Mouse (Mus musculus) lung, postnatal 14 days (tissue): ENCODE results near the gene Tjp3.

ENCODE experiments used
- DNase-seq: peaks from one replicate; pipeline ENCODE4 v3.0.0; 2021

Tjp3 gene

GRCm38 (mm10) chr10:81295185-81295584, 3.8 kb upstream of the Tjp3 start:
- no peak for DNase-seq

DNA sequence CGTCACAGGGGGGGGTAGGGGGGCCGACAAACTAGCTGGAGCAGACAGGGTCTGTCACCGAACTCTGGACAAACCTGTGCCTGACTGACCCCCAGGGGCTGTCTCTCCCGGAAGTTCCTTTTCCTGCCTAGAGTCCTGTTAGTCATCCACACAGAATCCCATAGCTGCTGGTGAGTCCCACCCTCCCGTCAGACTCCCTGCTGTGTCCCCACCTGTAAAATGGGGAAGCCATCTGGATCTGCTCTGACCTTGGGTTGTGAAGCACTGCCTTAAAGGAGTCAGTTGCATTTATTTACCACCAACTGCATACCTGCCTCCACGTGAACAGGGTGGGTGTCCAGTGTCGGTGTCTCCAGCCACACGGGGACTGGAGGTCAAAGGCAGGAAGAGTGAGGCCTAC, 3.1 kb upstream of the Tjp3 start:
- DNase-seq = no peak

GRCm38 (mm10) chr10:81293334-81294030, 2.1 kb upstream of the Tjp3 start:
- DNase-seq = no peak

DNA sequence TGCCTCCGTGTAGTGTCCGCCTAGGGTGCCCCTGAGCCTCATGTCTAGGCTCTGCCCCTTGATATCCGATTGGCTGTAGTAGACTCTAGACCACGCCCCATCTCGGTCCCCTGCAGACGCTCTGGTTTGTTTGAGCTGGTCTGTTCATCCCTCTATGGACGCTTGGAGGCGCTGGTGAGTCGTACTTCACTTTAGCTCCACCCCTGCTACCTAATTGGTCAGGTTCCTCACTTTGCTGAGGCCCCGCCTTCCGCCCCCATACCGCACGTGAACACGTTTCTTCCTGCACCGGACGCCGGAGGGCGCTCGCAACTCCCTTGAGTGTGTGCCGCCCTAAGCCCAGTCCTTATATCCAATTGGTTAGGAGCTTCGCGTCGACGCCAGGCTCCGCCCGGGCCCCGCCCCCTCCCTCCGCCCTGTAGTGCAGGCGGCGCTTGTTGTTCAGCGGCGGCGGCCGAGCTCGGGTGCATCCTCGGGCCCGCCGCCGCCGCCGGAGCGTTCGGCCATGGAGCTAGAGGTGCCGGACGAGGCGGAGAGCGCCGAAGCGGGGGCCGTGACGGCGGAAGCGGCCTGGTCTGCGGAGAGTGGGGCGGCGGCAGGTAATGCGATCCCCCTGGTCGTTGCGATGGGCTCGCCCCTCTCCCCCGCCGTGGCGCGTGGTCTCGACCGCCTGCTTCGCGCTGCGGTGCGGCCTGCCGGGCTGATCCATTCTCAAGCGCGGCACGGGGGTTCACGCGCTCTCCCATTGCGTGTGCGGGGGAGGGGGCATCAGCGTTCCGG, 1.4 kb upstream of the Tjp3 start, which contains the start of gene Pip5k1c:
TSS of gene Pip5k1c (plus strand) at position 410 of the 780 bp plus-strand sequence.
- peak; percentile 99 for DNase-seq

GRCm38 (mm10) chr10:81290698-81291460, 502 bp downstream of the Tjp3 start:
- DNase-seq = peak; percentile 39

- DNase-seq = peak; percentile 37
These were observed 1.6 kb downstream of the Tjp3 start for GRCm38 (mm10) chr10:81289811-81290210.

GRCm38 (mm10) chr10:81289278-81289677, 2.1 kb downstream of the Tjp3 start:
- DNase-seq = peak; percentile 75

- peak; percentile 70 for DNase-seq
These were observed 2.8 kb downstream of the Tjp3 start for GRCm38 (mm10) chr10:81288601-81289000.

GRCm38 (mm10) chr10:81287513-81288157, 3.7 kb downstream of the Tjp3 start:
- peak; percentile 70 for DNase-seq

GRCm38 (mm10) chr10:81286586-81286985, 4.8 kb downstream of the Tjp3 start:
- DNase-seq = peak; percentile 28

DNA sequence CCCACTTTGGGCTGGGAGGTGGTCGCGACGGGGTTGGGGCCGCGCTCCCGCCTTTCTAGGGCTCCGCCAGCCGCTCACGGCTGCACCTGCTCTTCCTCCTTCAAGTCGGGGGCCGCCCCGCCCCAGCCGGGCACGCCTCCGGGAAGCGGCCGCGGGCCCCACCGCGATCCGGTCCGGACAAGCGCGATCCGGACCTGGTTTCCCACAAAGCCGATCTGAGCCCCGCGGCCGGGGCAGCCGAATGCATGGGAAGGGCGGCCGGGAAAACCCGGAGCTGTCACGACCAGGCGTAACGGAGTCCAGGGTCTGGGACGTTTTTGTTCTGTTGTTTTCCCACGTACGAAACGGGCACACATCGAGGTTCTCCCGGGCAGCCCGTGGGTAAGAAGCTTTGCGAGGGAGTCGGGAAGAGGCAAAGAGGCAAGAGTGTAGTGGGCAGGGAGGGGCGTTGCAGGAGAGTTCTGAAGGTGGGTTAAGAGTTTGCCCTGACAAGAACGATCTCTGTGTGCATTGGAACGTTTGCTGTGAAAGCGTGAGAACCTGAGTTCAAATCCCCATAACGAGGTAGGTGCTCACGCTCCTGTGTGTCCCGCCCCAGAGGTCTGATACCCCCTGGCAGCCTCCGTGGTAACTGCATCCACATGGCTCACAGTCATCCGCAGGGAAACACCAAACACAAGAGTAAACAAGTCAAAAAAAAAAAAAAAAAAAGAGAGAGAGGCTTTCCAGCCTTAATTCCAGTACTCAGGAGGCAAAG, 5.5 kb downstream of the Tjp3 start:
- DNase-seq = peak; percentile 95

GRCm38 (mm10) chr10:81284719-81285118, 6.7 kb downstream of the Tjp3 start:
- DNase-seq = peak; percentile 54

- no peak for DNase-seq
These were observed 7.2 kb downstream of the Tjp3 start for GRCm38 (mm10) chr10:81284189-81284588.

DNA sequence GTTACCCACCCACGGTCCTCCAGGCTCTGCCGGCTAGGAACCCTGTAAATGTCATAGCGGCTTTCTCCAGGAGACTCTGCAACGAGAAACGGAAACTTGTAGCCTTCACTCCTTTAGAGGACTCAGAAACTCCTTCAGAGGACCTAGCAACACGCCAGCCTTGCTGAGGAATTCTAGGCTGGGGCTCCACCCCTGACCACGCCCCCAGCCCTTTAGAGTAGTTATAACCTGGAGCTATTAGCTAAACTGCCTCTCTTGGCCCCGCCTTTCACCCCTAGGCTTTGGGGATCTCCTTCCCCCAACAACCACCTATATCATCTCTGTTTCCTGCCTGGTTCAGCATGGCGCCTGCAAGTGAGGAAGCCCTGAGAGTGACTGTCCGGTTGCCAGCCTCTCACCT, 11.9 kb downstream of the Tjp3 start:
- peak; percentile 42 for DNase-seq

GRCm38 (mm10) chr10:81277676-81278075, 13.7 kb downstream of the Tjp3 start:
- no peak for DNase-seq

DNA sequence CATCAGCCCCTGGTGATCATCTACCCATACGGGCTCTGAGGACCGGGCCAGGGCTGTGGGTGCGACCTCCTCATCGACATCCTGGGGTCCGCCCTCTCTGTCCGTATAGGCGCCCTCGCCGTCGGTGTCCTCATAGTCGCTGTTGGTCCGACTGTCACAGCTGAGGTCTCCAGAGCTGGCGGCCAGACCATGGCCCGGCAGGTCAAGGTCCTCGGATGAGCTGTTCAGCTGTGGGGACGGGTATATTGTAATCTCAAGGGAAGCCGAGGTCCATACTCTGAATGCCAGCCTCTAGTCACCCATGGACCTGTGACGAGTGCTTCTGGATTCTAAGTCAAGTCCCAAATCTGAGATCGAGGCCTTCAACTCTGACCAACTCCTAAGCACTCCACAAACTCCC, 17.5 kb downstream of the Tjp3 start:
- no peak for DNase-seq

DNA sequence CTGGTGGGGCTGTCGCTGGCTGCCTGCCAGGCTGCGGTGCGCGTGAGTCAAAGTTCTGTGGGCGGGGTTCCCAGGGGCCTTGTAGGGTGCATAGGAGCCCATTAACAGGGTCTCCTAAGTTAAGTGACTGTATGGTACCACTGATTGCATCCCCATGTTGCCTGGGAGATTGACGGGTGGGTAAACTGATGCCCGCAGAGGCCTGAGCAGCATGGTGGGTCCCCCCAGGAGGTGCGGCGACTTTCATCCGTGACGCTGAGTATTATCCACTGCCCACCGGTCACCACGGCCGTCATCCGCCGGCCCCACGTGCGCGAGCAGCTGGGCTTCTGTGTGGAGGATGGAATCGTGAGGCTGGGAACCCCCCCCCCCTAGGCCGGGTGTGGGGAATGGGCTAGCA, 19.0 kb downstream of the Tjp3 start:
- no peak for DNase-seq

- no peak for DNase-seq
These were observed 22.6 kb downstream of the Tjp3 start for GRCm38 (mm10) chr10:81268643-81269412.

DNA sequence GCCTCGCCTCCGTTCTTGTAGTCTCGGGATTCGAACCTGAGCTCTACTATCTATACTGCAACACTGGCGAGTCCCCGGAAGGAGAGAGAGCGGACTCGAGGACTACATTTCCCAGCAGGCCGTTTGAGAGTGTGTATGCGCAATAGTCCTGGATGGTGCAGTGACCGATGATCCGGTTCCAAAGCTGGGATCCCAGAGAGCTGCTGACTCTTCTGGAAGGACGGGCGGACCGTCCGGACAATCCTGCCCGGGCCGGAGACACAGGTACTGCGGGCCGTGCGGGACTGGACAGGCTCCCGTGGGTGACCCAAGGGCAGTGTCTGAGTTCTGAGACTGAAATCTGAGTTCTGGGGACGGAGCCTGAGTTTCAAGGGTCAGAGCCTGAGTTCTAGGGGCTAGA, 23.3 kb downstream of the Tjp3 start:
- DNase-seq = peak; percentile 85

- DNase-seq = peak; percentile 97
These were observed 24.9 kb downstream of the Tjp3 start, which contains the start of the genes Mrpl54 and Apba3 for GRCm38 (mm10) chr10:81266211-81267105. Mrpl54 (minus strand) TSS chr10:81266934. Apba3 (plus strand) TSS chr10:81266960.
